Mouse (Mus musculus): ENCODE measurements at regions not wholly inside any gene's neighbourhood (a gene's known extent, or its start where the extent isn't known, plus 50 kb on each side); places are given as distances from the start of the nearest gene placed in this dataset.

DNA sequence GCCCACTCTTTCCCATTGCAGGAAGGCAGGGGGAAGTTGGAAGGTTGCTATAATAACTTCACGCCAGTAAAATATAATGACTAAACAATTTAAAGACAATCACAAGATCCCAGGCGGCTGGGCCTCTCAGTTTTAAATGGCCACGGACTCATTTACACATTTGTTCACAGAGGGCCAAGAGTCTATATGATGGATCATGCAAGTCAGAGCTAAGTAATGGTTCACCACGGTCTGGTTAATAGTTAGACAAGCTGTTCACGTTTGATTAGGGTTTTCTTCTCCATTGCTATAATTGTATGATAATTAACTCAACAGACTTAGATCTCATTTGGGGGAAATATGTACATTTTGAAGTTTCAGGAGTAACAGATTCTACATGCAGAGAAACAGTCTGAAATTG is 170.0 kb downstream of the Ppargc1a start:
- no peak for DNase-seq (ENCODE audit: low spot score in 2 of 2)

- no peak for DNase-seq (ENCODE audit: low spot score in 2 of 2)
These were observed 176.2 kb downstream of the Ppargc1a start for GRCm38 (mm10) chr5:51391319-51391718.

DNA sequence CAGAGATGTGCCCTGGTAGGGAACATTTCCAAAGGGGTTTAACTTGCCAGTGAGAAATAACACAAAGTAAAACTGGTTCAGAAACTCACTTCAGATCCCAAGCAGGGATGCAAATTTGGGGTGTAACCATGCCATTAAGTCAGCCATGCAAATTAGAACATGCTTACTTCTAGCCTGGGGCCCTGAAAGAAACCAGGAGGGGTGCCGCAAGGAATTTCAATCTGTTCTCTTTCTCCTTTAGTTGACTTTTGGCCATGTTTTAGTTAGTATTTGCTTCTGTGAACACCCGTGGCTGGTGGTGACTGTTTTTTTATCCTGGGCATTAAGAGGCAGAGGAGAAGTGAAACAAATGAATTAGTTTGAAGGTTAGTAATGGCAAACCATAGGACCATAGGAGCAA is 179.8 kb downstream of the Ppargc1a start:
- DNase-seq (ENCODE audit: low spot score in 2 of 2): no peak

GRCm38 (mm10) chr5:51386409-51386808 is 181.1 kb downstream of the Ppargc1a start:
- DNase-seq (ENCODE audit: low spot score in 2 of 2): no peak

DNA sequence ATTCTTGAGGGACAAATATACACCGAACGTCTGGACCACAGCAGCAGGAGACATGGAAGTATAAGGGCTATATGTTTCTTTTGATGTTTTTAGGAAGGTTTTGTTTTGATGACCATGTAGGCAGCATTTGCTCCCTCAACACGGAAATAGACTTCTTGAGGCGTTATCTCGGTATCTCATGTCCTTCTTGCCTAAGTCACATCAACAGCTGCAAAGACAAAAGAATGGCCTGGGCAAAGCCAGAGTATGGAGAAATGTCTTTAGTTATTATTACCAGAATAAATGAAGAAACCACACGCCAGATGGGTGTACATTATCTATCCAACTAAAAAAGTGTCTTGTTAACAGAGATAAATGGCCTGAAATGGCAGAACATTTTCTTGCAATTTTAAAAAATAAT is 183.2 kb downstream of the Ppargc1a start:
- DNase-seq (ENCODE audit: low spot score in 2 of 2): no peak

DNA sequence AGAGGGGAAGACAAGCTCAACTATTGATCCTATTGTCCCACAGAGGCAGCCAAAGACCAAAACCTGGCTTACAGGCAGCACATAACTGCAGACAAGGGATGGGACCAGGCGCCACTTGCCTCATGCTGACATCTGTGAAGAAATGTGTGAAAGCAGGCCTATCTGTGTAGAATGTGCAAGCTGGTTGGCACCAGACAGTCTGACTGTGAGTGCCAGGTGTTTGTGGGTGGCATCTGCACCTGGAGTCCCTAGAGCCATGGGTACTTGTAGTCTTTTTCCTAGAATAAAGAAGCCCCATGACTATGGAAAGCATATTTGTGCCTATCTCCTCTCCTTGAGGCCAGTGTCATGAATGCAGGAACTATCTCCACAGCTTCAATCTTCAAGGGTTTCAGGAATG is 208.4 kb downstream of the Ppargc1a start:
- no peak for DNase-seq (ENCODE audit: low spot score in 2 of 2)

DNA sequence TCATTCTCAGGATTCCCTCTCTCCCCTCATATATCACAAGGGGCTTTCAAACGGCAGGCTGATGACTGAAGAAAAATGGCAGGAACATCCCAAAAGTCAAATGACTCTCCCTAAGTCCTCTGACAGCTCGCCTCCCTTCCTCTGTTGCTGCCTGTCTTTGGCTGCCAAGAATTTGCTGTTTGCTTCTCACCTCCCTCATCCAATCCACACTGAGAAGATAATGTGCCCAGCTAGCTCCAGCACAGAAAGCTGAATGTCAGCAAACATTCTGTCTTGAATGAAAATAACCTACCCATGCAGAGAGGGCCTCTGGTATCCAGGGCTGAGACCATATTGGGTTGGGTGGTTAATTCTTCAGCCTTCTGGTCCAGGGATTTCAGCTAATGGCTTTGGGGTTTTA is 219.3 kb downstream of the Ppargc1a start:
- no peak for DNase-seq (ENCODE audit: low spot score in 2 of 2)

DNA sequence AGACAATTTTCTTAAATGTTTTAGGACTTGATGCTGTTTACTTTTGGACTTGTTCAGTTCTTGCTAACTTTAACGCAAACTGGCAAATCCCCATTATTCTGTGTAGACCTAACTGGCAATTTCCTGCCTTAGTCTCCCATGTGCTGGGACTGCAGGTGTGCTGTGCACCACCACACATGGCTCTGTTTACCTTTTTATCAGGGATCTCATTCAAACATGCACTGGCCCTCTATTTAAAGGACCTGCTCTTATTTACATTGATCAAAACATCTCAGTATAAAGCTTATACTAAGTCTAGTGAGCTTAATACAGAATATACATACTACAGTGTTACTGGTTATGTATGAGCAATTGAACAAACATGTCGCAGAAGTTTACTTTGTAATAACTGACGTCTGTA is 238.4 kb downstream of the Ppargc1a start:
- DNase-seq (ENCODE audit: low spot score in 2 of 2): no peak

DNA sequence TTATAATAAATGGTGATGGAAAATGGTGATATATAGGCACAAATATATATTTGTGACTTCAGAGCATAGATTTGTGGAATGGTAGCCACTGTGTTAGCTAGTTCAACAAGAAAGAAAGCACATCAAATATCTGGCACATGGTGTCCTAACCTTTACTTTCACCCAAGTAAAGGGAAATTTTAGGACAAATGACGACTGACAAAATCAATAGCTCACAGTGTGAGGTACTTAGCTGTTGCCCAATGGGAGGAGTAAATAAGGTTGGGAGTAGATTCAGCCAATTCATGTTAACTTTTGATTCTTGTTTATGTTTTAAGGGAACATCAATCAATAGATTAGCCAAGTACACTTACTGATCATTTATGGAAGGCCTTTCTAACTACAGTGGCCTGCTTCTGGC is 278.3 kb downstream of the Ppargc1a start:
- no peak for DNase-seq (ENCODE audit: low spot score in 2 of 2)

DNA sequence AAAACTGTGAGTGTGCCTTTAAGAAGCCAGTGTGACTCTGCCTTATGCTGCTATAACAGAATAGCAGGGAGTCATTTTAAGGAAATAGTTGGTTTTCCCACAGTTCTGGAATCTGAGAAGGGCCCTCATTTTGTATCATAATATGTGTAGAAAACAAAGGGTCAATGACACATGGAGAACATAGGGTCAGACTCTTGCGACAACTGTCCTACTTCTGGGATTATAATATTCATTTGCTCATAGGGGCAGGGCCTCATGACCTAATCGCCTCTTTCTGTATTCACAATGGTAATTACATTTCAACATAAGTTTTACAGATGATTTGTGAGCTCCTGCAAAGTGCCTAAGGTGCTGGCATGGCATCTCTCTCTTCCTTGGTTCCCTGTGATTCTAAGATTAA is 279.3 kb downstream of the Ppargc1a start:
- DNase-seq (ENCODE audit: low spot score in 2 of 2): no peak

GRCm38 (mm10) chr5:51241156-51241555 is 326.4 kb downstream of the Ppargc1a start:
- DNase-seq (ENCODE audit: low spot score in 2 of 2): no peak

- DNase-seq (ENCODE audit: low spot score in 2 of 2): no peak
These were observed 333.5 kb downstream of the Ppargc1a start for GRCm38 (mm10) chr5:51234004-51234355.

DNA sequence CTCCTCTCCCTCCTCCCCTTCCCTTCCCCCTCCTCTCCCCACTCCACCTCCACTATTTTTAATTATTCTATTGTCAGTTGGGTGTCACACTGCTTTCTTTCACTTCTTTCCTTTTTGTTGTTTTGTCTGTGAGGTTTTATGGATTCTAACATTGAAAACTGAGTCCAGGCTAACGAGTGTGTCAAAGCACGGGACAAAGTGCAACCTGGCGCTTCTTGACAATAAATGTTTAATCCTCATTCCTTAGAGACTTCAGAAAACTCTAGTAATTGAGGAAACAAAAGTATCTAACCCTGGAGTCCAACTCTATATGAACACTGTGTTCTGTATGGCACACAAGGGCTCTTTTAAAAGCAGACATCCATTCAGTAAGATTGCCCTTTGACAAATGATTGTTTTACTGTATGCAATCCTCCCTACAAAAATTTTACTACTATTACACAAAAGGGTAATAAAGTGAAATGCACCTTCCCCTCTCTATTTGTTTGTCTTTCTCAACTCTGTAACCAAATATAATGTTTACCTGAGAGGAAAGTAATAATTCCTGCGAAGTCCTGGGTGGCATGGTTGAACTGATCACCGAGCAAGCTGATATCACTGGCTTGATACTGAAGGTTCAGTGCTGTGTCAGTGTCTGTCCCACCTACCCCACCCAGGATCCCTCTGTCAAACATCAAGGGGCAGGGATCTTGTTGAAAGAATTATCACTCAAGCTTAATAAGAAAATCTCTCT is 334.1 kb downstream of the Ppargc1a start:
- DNase-seq (ENCODE audit: low spot score in 2 of 2): no peak

DNA sequence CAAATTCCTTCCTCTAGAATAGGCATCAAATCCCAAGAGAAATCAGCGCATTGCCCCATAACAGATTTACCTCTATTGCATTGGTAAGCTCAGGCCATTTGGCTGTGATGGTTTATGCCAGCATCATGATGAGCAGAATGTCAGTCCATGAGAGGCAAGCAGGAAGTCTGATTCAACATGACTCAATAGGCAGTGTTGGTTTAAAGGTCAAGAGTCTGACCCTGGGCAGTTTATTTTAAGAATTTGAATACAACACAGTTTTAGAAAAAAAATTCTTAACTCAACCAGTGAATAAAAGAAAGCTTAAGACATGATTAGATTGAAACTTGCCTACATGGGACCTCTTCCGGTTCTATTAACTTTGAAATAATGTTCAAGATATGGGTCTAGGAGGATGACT is 337.7 kb downstream of the Ppargc1a start:
- DNase-seq (ENCODE audit: low spot score in 2 of 2): no peak

GRCm38 (mm10) chr5:51227996-51228395 is 339.5 kb downstream of the Ppargc1a start:
- DNase-seq (ENCODE audit: low spot score in 2 of 2): no peak

- DNase-seq (ENCODE audit: low spot score in 2 of 2): no peak
These were observed 364.3 kb downstream of the Ppargc1a start for GRCm38 (mm10) chr5:51203266-51203665.

GRCm38 (mm10) chr5:51202525-51203215 is 364.9 kb downstream of the Ppargc1a start:
- DNase-seq (ENCODE audit: low spot score in 2 of 2): no peak

- no peak for DNase-seq (ENCODE audit: low spot score in 2 of 2)
These were observed 370.9 kb downstream of the Ppargc1a start for GRCm38 (mm10) chr5:51196393-51197347.

DNA sequence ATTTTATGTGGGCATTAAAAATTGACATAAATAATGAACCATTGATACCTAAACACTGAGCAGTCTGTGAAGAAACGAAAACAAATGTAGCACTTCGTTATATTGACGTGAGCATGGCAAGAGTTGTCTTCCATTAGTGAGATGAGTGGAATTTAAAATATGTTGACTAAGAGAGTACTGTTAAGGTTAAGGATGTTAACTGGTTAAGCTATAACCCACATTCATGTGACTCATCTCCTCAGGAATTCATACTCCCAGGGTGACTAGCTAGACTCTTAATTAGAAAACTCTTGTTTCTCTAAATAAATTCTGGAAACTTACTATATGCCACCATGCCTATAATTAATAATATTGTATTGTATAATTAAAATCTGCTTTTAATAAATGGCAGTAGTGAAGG is 376.9 kb downstream of the Ppargc1a start:
- DNase-seq (ENCODE audit: low spot score in 2 of 2): no peak

DNA sequence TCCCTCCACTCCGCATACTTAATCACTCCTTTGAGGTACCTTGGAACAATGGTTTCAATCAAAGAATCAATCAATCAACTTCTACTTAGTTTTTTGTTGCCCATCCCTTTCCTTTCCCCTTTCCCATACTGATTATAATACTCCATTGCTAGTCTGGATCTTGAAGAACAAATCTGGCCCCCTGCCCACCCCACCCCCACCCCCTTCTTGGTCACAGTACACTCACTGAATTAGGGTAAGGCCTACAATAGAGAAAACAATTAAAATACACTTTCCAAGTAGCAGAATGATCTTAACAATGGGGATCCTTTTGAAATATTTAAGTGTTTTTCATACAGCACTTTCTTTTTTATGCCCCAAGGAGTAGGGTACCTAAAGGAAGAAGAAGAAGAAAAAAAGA is 397.7 kb downstream of the Ppargc1a start:
- DNase-seq (ENCODE audit: low spot score in 2 of 2): no peak

DNA sequence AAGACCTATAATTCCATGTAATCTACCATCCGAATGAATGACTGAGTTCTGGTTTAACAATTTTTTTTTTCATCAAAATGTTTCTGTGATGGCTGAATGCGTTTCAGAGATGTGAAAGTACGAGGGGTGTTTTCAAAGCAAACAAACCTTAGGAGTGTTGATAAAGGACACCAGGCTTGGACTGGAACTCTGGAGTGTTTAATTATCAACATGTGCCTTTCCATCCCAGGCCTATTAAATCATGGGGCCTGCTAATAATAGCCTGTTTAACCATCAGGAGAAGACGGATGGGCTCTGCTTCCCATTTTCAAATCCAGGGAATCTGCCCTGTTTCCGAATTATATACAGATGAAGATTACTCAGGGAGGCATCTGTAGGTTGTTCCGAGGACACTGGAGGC is 399.3 kb downstream of the Ppargc1a start:
- DNase-seq (ENCODE audit: low spot score in 2 of 2): no peak

DNA sequence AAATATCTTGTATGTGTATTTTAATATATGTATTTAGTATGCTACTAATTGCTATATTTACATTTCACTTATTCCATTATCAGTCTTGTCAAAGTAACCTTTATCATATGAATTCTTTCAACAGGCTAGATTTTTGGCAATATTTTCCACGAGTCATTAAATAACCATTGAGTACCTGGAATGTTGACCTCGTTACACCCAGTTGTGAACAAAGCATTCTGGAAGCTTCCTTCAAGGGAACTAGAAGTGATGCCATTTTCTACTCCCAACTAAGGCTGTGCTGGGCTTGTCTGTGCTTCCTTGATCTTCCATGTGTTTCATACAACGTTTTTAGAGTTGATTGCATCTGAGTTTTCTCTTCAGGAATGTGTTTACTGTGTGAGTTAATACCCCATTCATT is 410.6 kb downstream of the Ppargc1a start:
- DNase-seq (ENCODE audit: low spot score in 2 of 2): no peak
